Mouse (Mus musculus) C2C12 (cell line): ENCODE measurements around the gene Slc39a11.

ENCODE experiments used
- CEBPB ChIP-seq: IDR thresholded peaks from one replicate; pipeline ENCODE4 v1.6.1; 2011; ENCODE audit warnings: low read depth, mild to moderate bottlenecking, control low read depth, moderate library complexity
- CTCF ChIP-seq: IDR thresholded peaks from one replicate; pipeline ENCODE4 v1.5.1; 2011; ENCODE audit not compliant: control insufficient read depth, insufficient read depth, insufficient read length
- FOSL1 ChIP-seq: IDR thresholded peaks from one replicate; pipeline ENCODE4 v1.8.0; 2011; ENCODE audit warnings: mild to moderate bottlenecking, low read length; ENCODE audit not compliant: poor library complexity, insufficient read depth, severe bottlenecking
- MAX ChIP-seq: IDR thresholded peaks from one replicate; pipeline ENCODE4 v1.6.1; 2011; ENCODE audit warnings: mild to moderate bottlenecking, control low read depth
- MYOD1 ChIP-seq: IDR thresholded peaks from one replicate; pipeline ENCODE4 v1.6.1; 2011; ENCODE audit warnings: low read depth; ENCODE audit not compliant: control insufficient read depth, insufficient read length
- MYOG ChIP-seq: IDR thresholded peaks from one replicate; pipeline ENCODE4 v1.6.1; 2011; ENCODE audit not compliant: control insufficient read depth, insufficient read length; ENCODE audit errors: extremely low read depth
- USF1 ChIP-seq: IDR thresholded peaks from one replicate; pipeline ENCODE4 v1.6.1; 2011; ENCODE audit warnings: low read depth, mild to moderate bottlenecking, control low read depth, moderate library complexity

DNA sequence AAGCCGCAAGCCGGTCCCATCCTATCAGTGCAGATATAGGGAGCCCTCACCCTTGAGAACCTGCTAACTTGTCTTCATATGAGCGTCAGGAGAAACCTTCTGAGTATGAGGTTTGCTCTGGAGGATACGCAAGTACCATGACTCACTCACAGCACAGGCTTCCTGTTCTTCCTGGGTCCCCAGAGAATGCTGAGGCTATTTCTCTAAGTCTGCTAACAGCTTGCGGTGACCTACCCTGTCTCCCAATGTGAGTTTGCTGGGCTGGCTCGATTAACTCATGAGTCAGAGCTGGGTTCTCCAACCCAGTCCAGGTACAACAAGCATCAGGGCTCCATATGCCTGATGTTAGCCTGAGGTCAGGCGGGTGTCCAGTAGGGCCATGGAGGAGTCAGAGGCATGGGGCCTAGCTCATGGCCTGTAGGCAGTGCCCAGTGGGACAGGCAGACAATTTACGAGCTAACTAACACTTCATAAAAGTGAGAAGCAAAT lies 381.0 kb downstream of the Slc39a11 start:
- TF ChIP-seq CTCF = no peak
- TF ChIP-seq FOSL1 = no peak
- no peak for TF ChIP-seq CEBPB
- no peak for TF ChIP-seq MAX
- TF ChIP-seq MYOD1 = no peak
- no peak for TF ChIP-seq USF1
- TF ChIP-seq MYOG = no peak
